Mouse (Mus musculus) erythroid progenitor cell, adult 5-6 weeks (primary cell): ENCODE measurements around the gene Manf. TPM values are rescaled to one million over a fixed set of nuclear protein-coding genes. Genes with fewer than 3 reads are reported as not detected.

ENCODE experiments used
- ATAC-seq: replicated peaks from 2 replicates; pipeline ENCODE4 v1.8.0; 2016; ENCODE audit warnings: moderate number of reproducible peaks, mild to moderate bottlenecking, moderate TSS enrichment, inconsistent platforms; ENCODE audit not compliant: poor library complexity, low FRiP score, severe bottlenecking
- total RNA-seq, 2 experiments: library from RNA; stranded (forward) in 1 of 2; stranded (reverse) in 1 of 2; fragments of 150-400 nt in 1 of 2; fragments of 186-747, 209-891 nt in 1 of 2; gene quantifications; 2 replicates each; pipeline versions ENCODE4 v1.2.3 to v1.2.4; 2015 to 2017; ENCODE audit warnings: low replicate concordance in 2 of 2

Gene Manf
- total RNA-seq, 2 experiments from 2014 or later, result 219 to 275 TPM

DNA sequence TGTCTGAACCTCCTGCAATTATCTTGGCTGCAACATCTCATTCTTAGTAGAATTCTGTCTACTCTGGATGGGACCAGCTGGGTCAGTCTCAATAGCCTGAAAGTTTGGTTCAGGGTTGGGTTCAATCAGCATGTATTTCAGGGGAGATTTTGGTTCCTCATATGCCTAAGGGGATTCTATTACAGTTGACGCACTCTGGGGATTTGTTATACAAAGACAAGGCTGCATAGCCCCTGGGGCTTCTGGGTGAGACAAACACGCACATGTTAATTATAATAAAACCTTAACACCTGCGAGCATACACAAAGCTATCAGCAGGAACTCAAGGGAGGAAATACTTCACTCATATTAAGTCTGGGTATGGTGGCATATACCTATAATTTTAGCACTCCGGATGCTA is 85.3 kb downstream of the Manf start:
- ATAC-seq, result no peak

DNA sequence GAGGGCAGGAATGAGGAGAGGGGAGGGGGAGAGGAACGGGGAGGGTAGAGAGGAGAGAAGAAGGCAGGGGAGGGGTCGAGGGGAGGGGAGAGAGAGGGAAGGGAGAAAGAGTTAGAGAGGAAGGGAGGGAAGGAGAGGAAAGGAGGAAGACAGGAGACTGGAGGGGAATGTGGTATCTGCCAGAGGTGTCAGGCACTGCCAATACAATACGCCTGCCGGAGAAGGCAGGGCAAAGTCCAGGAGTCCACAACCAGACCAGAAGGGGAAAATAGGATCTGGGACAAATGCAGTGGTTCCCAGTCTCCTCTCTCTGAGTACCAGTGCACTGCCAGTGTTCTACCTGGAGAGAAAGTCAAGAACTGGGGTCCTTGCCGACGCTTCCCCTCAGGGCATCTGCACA is 100.9 kb downstream of the Manf start:
- ATAC-seq, result no peak

DNA sequence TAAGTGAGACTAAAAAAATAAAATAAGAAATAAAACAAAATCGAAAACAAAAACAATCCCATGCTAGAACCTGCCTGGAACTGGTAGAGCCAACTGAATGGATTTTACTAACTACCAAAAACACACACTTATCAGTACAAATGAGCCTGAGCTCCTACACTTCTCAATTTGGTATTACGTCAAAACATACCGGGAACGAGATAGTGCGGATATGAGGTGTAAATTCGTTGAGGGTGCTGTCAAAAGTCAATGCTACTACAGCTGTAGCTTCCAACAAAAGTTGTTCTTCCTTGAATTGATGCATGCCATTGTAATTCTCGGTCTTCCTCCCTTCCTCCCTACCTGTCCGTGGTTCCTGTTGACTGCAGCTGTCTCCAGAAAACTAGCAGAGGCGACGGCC is 102.4 kb downstream of the Manf start:
- peak; percentile 65 for ATAC-seq

DNA sequence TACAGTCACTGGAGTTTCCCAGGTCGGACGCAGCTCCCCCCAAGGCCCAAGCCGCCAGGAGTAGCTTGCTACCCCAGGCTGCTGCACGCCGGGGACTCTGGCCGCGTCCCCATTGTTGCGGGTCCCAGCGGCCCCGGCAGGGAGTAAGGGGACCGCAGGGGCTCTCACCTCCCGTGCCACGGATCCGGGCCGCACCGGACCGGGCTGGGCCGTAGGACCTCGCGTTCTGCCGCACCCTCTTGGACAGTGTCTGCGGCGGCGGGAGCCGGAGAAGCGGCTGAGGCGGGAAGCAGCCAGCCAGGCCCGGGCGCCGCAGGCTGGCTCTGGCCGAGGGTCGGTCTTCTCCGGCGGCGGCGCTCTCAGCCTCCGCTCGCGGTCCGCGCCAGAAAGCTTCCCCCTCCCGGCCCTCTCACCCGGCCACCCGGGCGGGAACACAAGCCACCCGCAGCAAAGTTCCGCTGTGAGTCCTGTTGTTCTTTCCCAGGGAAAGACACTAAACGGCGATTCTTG is 102.9 kb downstream of the Manf start, which contains the start of gene Rad54l2:
Rad54l2 (minus strand) TSS at position 383 of the 510 bp plus-strand sequence.
- peak; percentile 89 for ATAC-seq

Other genes with a start within 250 kb of the Manf start
- gene Grm2, start 235.9 kb downstream of the Manf start, total RNA-seq (2015; ENCODE audit: low replicate concordance), result not detected in 2 replicates
- gene Grm2, start 235.9 kb downstream of the Manf start, total RNA-seq (2017; ENCODE audit: low replicate concordance), result not detected in 2 replicates
- 5.0 and 12.2 TPM in 2 replicates for gene Tex264, start 206.1 kb downstream of the Manf start, total RNA-seq (2015; ENCODE audit: low replicate concordance)
- gene Tex264, start 206.1 kb downstream of the Manf start, total RNA-seq (2017; ENCODE audit: low replicate concordance), result 1.8 and 23.2 TPM in 2 replicates
- 4.0 and 4.6 TPM in 2 replicates for gene Rad54l2, start 102.8 kb downstream of the Manf start, total RNA-seq (2015; ENCODE audit: low replicate concordance)
- gene Rad54l2, start 102.8 kb downstream of the Manf start, total RNA-seq (2017; ENCODE audit: low replicate concordance), result 6.5 and 8.4 TPM in 2 replicates
- gene Dcaf1, start 70.1 kb downstream of the Manf start, total RNA-seq (2015; ENCODE audit: low replicate concordance), result 53.7 and 117 TPM in 2 replicates
- 32.4 and 44.9 TPM in 2 replicates for gene Dcaf1, start 70.1 kb downstream of the Manf start, total RNA-seq (2017; ENCODE audit: low replicate concordance)
- gene Rbm15b, start 4.6 kb downstream of the Manf start, total RNA-seq (2015; ENCODE audit: low replicate concordance), result 18.4 TPM in 2 replicates
- gene Rbm15b, start 4.6 kb downstream of the Manf start, total RNA-seq (2017; ENCODE audit: low replicate concordance), result 18.2 and 21.9 TPM in 2 replicates